Mouse (Mus musculus) left cerebral cortex, postnatal 36 days (tissue): ENCODE measurements at regions not wholly inside any gene's neighbourhood (a gene's known extent, or its start where the extent isn't known, plus 50 kb on each side); places are given as distances from the start of the nearest gene placed in this dataset.

Source experiments
- DNase-seq, 2 experiments: peaks; one replicate each; pipeline ENCODE4 v3.0.0; 2021 to 2022; ENCODE audit warnings: low spot score in 2 of 2, mixed read lengths in 1 of 2
- intact Hi-C: fragments of 180-260 bp; cut with DNase I; formaldehyde crosslinking; loops from one replicate; pipeline ENCODE4 v1.15.1; 2025

DNA sequence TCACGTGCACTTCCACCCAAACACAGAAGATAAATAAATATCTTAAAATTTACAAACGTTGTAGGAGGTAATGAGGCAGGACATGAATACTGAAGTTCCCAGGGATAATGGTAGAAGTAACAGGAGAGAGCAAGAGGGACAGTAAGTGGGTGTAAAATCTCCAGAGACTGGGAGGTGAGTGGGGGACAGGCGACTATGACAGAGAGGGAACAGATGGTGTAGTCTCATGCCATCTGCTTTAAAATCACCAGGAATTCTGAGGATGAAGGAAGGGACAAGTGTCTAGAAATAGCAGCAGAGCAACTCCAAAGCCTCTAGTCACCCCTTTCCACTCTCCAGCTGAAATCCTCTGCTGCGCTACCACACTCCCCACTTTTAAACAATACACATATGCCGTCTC, 175.8 kb upstream of the Mpped2 start:
- peak; percentile 46 to 48 for DNase-seq
- intact Hi-C loops = loop anchor here (10.0 kb wide), 1 partner anchor 178 kb away; the partner anchor contains the start of gene Mpped2

GRCm38 (mm10) chr2:106522961-106523360, 170.1 kb upstream of the Mpped2 start:
- intact Hi-C loops = no loop called here
- DNase-seq = peak; percentile 5 to 16

- DNase-seq = no peak
- intact Hi-C loops = no loop called here
These were observed 166.1 kb upstream of the Mpped2 start for GRCm38 (mm10) chr2:106527008-106527407.

- DNase-seq = no peak
- intact Hi-C loops = no loop called here
These were observed 163.8 kb upstream of the Mpped2 start for GRCm38 (mm10) chr2:106529247-106529646.

- intact Hi-C loops = no loop called here
- no peak for DNase-seq
These were observed 163.3 kb upstream of the Mpped2 start for GRCm38 (mm10) chr2:106529746-106530145.

DNA sequence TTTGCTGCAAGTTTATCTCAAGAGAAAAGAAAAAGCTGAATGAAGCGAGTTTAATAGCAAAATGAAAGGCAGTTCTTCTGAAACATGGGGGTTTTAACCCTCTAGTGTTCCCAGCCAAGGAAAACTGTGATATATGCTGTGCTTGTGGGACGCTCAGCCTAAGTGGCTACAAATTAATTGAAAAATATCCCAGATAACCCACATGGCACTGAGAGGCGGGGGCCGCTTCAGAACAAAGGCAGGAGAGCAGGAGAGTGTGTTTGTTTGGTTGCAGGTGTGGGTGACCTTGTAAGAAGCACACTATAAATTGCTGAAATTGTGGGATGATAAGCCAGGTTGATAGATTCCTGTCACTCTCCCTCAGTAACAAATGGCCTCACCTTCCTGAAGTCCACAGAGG, 154.7 kb upstream of the Mpped2 start:
- intact Hi-C loops = no loop called here
- DNase-seq = no peak

DNA sequence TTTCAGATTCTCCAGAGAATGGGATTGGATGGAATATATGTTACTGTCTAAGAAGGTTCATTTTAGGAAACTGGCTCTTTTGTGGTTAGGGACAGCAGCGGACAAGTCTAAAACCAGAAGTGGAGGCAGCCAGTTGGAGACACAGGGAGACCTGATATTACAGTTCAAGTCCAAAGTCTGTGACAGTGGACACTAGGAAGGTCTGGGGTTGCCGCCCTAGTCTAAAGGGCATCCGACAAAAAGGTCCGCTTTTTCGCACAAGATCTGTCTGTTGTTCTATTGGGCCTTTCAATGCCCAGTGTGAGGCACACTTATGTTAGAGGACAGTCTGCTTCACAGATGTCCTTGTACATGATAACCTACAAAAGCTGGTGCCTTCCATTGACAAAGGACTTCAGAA, 152.9 kb upstream of the Mpped2 start:
- DNase-seq = no peak
- intact Hi-C loops = no loop called here

- no peak for DNase-seq
- intact Hi-C loops = no loop called here
These were observed 146.0 kb upstream of the Mpped2 start for GRCm38 (mm10) chr2:106547117-106547516.

- DNase-seq = no peak
- intact Hi-C loops = no loop called here
These were observed 139.4 kb upstream of the Mpped2 start for GRCm38 (mm10) chr2:106553666-106554065.

- DNase-seq = no peak
- intact Hi-C loops = no loop called here
These were observed 131.4 kb upstream of the Mpped2 start for GRCm38 (mm10) chr2:106561571-106562090.

GRCm38 (mm10) chr2:106570226-106570625, 122.8 kb upstream of the Mpped2 start:
- intact Hi-C loops = no loop called here
- DNase-seq = no peak

DNA sequence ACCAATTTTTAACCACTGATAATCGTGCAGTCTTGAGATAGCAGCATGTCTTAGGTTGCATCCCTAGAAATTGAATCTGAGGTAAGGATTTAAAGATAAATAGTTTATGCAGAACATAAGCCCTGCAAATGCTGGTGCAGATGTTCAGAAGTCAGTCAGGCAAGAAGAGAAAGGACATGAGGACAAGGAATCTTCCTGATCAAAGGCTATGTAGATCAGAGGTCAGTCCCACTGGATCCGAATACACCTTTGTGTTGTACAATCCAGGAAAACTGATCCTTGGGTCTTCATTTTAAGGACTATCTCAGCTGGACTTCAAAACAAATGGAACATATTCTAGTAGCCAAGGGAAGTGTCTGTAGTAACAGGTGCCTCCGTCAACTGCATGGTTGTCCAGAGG, 121.7 kb upstream of the Mpped2 start:
- intact Hi-C loops = no loop called here
- DNase-seq = no peak

DNA sequence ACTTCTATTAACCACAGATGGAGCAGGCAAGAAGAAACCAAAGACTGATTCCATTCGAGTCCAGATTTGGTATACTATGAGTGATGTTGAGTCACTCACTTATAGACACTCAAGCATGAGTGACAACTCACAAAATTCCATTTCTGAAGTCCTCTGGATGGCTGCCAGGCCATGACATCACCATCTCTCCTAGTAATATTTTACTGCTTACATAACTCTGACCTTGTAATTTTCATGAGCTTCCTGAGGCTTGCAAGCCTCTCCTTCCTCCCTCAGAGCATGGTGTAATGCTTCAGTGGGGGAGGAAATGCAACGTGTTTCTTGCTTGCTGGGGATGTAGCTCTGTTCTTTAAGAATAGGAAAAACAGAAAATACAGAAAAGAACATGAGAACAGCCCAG, 121.2 kb upstream of the Mpped2 start:
- intact Hi-C loops = no loop called here
- no peak for DNase-seq

- no peak for DNase-seq
- intact Hi-C loops = no loop called here
These were observed 116.2 kb upstream of the Mpped2 start for GRCm38 (mm10) chr2:106576746-106577323.

- intact Hi-C loops = no loop called here
- DNase-seq = no peak
These were observed 115.0 kb upstream of the Mpped2 start for GRCm38 (mm10) chr2:106578062-106578461.

DNA sequence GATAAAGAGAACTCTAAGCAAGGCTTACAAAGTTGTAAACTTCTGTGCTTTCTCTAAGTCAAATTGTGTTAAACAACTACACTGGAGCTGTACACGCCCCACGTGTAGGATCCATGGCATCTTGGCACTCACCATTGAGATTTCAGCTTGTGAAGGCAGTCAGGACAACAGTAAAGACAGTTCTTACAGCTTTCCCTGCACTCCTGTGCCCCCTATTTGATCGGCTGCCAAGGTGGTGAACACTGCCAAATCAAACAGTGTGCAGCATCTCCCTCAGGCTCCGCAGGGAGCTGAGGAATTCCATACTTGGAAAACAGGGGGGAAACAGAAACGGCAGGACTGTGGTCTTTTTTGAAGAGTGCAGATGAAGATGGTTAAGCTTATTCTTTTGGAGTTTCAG, 112.4 kb upstream of the Mpped2 start:
- intact Hi-C loops = no loop called here
- DNase-seq = no peak

- intact Hi-C loops = no loop called here
These were observed 71.8 kb upstream of the Mpped2 start for GRCm38 (mm10) chr2:106621251-106621650.

GRCm38 (mm10) chr2:106622326-106622725, 70.7 kb upstream of the Mpped2 start:
- intact Hi-C loops = no loop called here
- DNase-seq = no peak

More at GRCm38 (mm10) chr2:106621251-106621650, 71.8 kb upstream of the Mpped2 start:
- DNase-seq = no peak

DNA sequence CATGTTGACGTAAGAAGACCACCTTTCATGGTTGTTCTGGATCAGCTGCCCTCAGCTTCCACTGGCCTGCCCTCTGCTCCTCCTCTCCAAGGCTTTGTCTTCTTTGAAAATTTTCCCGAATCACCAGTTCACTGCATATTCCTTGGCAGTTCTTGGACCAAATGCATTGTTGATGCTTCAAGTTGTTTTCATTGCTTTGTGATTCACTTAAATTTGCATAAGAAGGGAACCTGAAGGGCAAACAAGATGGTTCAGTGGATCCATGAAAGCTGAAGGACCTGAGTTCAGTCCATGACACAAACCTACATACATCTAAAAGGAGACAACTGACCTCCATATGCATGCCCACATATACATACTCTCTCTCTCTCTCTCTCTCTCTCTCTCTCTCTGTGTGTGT, 69.4 kb upstream of the Mpped2 start:
- no peak for DNase-seq
- intact Hi-C loops = no loop called here

GRCm38 (mm10) chr2:106631986-106632385, 61.1 kb upstream of the Mpped2 start:
- DNase-seq = no peak
- intact Hi-C loops = no loop called here
